Mouse (Mus musculus) frontal cortex, adult (tissue): ENCODE data around the gene Robo2.
"Not testable (repeated sequence)": the region's sequence is repeated elsewhere in the genome, so short reads cannot be mapped to it uniquely, and the experiment has no call there.

Experiments
- ATAC-seq: cut with Nextera tagmentation; 2 replicates; pipeline ENCODE4 v1.9.2; 2017; ENCODE audit warnings: mild to moderate bottlenecking, moderate library complexity, mixed read lengths; ENCODE audit not compliant: low TSS enrichment

The Robo2 gene

DNA sequence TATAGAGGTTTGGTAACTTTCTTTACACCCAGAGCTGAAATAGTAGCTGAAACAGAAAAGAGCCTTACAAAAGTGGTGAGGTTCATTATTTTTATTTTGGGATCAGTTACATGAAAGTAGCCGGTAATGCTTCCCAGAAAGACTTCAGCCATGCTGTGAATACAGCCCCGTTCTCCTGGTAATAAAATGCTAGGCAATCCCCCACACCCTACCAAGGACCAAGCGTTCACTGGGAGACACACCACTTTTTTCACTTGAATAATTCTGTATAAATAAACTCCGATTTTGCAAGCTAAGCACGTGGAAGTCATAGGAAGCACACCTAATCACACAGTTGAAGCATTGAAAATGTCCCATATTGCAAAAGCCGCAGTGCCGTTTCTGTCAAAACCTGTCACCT lies 341.0 kb downstream of the Robo2 start:
- peak; percentile 57; the same call in 1 of the 2 replicates for ATAC-seq

DNA sequence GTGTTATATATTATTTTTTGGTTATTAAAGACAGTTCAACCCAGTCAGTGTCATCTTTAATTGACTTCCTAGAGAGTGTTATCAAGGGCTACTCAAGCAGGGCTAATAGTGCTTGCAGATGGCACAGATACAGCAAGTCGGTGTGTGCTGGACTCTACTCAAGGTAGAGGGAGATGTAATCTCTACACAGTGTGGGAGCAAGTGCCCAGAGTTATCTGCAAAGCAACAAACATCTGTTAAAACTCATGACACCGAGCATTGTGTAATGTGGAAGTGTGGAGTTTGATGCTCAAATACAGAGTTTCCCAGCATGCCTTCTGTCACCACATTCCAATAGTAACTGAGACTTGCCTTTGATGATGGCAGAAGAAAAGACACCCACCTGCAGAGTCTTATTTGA lies 345.7 kb downstream of the Robo2 start:
- no peak for ATAC-seq

DNA sequence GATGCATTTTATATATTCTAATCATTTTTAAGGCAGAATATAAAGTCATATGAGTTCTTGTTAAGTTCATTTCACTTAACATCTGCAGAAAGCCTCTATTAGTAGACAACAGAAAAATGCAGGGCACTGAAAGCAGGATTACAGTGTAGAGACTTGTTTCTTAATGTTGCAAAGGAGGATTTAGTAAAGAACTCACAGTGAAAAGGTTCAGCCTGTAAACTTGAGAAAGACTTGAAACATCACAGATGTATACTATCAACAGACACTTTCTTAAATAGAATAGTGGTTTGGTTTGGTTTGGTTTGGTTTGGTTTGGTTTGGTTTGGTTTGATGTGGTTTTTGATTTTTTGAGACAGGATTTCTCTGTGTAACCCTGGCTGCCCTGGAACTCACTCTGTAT lies 349.7 kb downstream of the Robo2 start:
- ATAC-seq: no peak

DNA sequence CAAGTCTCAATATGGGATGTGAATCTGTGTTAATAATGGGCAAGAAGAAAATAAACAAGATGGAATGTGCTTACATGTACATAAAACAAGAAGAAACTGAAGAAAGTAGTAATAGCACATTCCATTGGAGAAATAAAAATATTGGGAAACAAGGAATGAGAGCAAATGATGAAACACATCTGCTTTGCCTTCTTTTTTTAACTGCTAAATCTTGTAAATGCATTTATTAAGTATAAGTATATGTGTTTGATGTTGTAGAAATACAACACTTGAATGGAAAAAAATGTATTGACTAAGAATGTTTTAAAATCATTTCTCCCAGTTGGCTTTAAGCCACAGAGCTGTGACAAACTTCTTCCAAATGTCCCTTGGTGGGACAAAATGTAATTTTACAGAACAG lies 350.1 kb downstream of the Robo2 start:
- ATAC-seq: no peak

DNA sequence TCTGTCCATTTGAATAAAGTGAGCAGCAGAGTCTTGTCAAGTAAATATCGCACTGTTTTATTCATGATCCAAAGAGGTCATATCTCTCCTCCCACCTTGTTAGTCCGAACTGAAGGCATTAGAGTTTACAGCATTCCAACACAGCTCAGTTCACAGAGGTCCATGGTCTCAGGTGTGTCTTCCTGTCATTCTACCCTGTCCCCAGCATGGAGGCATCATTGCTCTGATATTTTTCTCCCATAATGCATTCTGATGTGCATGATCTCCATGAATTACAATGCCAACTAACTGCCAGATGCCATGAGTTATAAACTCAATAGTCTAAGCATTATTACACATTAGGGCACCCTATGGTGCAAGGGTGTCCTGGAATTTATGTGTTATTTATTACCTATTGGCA lies 354.7 kb downstream of the Robo2 start:
- no peak for ATAC-seq

DNA sequence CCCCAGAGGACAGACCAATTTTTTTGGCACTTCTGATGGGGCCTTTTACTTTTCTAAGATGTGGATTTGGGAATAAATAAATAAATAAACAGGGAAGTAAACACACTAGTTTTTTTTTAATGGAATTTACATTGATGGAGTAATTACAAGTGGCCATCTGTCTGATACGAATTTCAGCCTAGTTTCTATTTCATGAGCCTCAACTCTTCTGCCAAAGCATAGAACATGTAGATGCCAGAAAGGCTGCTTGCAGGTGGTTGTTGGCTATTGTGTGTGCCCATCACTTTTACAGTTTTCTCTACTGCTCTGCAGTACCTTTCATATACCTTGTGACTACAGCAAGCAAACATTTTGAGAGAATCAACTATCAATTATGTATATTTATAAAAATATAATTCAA lies 355.4 kb downstream of the Robo2 start:
- no peak for ATAC-seq

DNA sequence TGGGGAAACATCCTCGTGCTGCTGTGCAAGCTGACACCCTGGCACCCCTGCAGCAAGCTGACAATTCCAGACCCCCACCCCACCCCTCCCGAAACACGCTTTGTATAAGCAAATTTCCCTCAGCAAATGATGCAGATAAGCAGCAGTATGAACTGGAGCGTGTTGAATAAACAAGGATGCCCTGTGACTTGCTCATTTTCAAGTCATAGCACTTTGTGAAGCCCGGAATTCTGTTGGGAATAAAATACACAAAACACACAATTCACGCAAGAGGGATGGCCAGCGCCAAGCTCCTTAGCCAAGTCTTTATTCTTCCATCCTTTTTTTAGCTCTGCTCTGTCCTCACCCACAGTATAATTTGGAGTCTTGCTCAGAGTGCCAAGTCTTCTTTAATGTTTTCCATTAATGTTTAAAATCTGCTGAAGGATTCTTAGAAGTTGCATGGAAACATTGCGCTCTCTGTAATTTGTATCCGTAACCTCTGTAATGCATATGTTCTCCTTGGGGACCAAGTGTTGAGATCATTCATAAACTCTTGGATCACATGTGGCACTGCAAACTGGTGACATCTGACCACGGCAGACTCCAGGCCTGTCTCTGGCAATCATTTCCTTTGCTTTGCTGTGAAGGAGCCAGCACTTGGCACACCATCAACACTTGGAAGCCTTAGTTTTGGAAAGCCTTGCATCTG lies 356.4 kb downstream of the Robo2 start:
- ATAC-seq: peak; percentile 86

DNA sequence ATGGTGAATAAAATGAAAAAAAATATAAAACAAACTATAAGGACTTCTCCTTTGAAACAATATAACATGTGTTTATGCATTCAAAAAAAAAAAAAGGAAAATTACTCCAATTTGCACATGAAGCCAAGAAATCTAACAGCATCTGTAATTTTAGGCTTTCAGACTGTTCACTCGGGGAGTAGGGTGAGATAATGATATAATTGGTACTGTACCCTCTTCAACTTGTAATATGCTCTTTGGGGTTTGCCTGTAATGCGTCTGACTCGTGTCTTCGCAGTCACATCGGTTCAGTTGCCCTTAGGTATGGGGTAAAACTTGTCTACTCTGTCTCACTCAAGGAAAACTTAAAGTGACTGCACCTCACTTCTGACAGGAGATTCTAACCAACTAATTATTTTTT lies 362.2 kb downstream of the Robo2 start:
- ATAC-seq: no peak

DNA sequence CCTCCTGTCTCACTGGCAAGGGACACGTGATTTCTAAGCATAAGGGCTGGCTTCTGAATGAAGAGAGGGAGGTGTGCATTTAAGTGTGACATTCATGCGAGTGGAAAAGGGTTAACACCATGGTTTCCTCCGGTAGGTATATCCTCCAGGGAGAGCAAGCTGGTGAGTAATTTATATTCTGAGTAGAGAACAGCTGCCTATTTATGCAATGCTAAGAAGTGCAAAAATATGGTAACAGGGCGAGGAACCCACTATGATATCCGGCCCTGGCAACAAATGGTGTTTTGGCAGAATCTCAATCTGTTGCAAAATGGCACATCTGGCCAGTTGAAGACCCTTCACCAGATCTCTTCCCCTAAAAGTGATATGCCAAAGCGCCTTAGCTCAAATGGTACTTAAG lies 362.6 kb downstream of the Robo2 start:
- ATAC-seq: peak; percentile 70; the same call in 1 of the 2 replicates

DNA sequence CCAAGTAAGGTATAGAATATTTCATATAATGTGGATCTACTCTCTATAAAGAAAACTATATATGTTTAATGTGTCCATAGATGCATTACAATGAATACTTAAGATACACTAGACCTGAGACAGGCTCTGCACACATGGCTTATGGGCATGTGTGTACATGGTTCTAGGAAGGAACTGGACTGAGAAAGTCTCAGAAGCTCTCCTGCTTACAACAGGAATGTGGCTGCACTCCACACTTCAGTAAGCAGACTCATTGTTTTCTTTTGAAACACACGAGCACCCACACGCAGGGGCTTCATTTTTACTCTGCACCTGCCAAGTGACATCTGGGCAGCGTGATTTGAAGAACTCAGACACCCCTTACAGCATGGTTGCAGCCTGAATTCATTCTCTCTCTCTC lies 364.4 kb downstream of the Robo2 start:
- ATAC-seq: no peak

DNA sequence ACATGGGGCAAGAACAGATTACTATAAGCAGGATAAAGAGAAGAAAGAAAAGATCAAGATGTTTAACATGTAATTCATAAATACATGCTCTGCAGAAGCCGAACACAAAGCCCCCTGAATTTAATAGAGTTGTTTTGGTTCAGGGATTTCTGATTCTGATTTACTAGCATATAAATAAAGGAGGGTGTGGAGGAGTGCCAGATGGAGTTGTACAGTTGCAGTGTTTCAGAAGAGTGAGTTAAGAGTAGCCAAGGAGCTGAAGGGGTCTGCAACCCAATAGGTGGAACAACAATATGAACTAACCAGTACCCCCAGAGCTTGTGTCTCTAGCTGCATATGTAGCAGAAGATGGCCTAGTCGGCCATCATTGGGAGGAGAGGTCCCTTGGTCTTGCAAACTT lies 370.8 kb downstream of the Robo2 start:
- not testable (repeated sequence) for ATAC-seq

DNA sequence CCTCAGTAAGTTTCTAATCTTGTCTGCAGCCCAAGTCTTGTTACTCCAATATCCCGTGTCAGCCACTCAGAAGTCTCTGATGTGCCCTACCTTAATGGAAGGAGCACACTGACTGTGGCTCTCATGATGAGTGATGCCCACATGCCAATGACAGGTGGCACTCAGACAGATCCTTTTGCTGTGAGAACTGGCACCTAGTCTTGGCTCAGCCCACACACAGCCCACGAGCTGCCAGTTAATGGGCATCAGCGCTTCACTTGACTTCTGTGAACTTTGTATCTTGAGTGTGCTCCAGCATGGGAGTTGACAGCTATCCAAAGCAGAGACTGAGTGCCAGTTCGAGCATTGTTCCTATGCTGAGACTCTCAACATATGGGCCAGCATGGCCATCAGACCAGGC lies 383.8 kb downstream of the Robo2 start:
- ATAC-seq: no peak

DNA sequence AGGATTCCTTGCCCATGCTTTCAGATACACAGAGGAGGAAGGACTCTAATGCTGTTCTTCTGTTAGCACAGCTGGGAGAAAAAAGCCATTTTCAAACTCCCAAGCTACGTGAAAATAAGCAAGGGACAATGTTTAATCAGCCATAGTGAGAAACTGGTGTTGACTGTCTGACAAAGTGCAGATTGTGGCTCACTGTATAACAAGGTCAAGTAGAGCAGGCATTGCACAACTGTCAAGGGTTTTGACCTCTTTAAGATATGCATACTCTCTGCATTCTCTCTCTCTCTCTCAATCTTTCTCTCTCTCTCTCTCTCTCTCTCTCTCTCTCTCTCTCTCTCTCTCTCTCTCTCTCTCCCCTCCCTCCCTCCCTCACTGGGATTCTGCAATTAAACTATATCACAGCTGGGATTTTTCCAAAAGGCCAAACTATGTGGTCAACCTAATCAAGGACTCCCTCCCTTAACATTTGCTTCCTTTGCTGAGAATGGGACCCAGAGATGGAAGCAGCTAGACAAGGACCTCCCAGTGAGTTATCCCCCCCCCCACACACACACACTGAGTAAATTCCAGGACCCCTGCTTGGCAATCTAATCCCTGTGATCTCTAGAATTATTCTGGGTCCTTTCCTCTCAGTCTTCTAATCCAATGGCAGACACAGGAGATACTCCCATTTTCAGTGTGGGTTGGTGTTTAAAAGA lies 389.2 kb downstream of the Robo2 start:
- ATAC-seq: no peak

DNA sequence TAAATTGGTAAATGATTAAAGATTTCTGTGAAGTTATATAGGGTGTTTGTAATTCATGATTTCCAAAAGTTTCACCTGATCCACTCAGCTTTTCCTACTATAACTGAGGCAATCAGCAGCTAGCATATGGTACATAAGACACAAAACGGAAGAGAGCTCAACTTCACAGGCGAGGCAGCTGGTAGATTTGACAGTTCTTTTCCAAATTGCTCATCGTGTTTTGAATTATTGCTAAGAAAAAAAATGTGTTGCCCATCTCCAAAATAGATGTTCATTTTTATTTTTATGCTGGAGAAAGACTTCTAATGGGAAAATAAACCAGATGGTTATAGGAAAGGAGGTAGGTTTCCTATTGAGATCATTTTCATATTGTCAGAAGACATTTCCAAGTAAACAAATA lies 405.9 kb downstream of the Robo2 start:
- ATAC-seq: peak; percentile 98

DNA sequence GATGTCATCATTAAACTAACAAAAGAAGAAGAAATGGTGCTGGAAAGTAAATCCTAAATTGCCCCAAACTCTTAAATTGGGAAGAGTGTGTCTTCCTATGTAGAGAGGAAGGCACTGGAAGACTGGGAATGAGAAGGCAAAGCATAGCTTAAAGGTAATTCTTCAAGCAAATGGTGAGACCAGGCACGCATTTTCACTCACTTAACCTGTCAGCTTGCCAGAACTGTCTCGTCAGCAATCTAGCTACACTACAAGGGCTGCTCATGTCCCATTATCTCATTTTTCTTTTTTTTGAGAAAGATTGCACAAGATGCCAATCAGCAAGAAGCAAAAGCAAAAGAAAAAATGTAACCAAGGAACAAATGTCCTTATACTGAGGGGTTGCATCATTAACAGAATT lies 410.3 kb downstream of the Robo2 start:
- ATAC-seq: no peak

DNA sequence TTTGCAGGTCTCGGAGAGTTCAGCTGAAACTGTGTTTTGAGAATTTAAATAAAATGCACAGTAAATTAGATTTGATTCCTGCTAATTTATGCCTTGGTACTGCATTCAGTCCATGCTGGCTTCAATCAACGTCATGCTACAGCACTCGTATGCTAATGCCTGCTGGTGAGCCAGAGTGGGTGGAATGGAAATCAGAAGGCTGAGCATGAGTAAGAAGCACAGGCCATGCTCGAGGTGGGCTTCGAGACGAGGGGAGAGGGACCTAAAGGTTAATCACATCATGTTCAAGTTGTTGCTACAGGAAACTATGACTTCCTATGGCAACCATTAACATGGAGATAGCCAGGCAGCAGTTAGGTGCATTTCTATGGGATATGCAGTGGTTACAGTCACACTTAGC lies 420.4 kb downstream of the Robo2 start:
- ATAC-seq: peak; percentile 34; the same call in 1 of the 2 replicates

DNA sequence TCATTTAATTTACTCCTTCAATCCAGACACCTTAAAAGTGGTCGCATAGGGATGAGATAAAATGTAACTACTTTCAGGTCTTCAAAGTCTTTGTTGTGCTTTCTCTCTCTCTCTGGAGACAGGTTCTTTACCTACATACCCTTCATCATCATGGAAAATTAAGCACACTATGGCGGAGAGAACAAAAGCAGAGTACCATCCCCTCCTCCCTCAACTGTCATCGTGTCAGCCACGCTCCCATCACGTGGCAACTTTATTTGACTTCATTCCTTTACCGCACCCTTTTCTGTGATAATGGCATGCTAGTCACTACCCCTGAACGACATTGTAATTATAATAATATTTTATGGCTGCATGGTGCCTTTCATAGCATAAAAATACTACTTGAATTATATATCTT lies 442.1 kb downstream of the Robo2 start:
- no peak for ATAC-seq

DNA sequence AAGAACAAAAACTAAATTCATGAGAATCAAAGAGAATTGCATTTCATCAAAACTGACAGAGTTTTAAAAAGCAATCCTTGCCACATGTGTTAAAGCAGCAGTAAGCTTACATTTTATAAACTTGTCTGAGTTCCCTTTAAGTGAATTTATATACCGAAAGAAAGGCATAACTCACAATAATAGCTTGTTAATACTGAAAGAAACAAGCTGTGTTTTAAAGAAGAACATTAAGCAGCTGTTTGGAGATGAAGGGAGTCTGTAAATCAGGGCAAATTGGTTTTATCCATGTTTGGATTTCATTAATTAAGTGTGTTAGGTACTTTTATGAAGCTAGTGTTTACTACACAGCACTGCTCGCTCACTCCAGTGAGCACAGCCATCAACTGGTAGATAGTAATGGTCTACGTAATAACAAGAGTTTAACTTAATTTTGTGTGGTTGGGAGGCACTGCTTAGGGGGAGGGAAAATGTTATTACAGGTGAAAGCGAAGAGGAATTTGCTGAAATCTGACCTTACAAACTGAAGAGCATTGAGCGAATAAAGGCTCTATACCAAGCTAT lies 447.2 kb downstream of the Robo2 start:
- no peak for ATAC-seq

DNA sequence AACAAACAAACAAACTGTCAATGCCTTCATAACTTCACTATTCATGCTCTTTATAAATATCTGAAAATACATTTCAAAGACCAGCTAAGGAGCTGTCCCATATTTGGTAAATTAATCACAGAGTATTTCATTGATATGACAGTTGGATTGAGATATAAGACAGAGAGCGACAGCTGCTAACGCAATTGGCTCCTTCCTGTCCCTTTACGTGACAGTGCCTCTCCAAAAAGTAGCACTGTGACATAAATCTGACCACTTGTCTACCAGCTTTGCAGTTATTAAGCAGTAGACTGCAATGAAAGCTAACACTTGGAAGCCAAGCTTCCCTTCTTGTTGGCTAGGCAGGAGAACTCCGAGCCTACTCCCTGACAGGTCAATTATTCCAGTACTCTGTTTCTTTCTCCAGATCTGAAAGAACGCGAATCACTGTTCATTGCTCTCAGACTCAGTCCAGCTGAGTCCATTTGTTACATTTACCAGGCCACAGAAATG lies 452.1 kb downstream of the Robo2 start:
- no peak for ATAC-seq

DNA sequence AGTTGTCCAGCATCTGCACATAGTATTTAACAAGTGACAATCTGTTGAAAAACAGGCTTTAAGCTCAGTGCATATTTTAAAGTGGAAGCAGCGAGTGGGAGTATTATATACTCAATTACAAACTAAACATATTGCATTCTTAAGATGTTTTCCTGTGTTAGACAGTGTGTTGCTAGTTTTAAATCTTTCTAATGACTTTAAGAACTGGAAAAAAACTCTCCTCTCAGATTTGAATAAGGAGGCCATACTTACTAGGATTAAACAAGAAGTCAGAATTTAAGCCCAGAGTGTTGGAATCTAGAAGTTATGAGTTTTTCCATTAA lies 453.1 kb downstream of the Robo2 start:
- no peak for ATAC-seq

DNA sequence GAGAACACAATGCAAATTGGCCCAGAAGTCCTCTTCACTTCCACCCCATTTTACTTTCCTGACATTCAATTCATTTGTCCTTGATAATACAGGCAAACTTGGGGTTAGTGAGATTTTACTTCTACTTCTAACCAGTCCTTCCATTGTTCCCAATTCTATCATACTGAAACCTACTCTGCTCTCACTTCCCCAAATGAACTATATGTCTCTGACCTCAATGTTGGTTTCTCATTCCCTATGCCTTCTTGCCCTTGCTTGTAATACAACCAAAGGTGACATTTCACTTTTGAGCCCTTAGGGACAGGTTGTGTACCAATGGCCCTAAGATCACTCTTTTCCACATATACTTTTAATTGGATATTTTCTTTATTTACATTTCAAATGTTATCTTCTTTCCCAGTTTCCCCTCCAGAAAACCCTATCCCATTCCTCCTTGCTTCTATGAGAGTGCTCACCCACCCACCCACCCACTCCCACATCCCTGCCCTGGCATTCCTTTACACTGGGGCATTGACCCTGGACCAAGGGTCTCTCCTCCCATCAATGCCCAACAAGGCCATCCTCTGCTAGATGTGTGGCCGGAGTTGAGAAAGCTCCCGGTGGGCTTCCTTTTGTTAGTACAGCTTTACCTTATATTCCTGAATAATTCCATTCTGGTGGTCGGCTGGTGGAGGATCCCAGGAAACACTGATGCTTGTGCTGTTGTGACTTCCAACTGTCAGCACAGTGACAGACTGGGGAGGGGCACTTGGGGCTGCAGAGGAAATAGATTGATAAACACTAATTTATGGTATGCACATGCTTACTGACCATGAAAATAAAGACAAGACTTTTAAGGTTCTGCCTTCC lies 453.7 kb downstream of the Robo2 start:
- ATAC-seq: no peak

DNA sequence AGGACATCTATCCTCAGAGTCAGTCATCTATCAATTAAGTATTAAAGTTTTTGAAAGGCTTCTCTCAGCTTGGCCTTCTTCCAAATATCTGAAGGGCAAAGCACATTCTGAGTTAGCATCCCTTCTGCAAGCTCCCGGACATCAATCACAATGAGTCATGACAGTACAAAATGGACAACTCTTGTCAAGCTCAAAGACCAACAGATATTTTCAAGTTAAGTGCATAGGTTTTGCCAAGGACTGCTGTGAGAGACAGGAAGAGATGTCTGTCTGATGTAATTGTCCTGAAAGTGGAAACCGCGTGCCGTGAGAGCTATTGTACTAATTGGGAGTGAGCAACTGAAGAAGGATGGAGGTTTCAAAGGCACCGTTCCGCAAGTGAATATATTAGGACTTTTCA lies 465.5 kb downstream of the Robo2 start:
- ATAC-seq: no peak

DNA sequence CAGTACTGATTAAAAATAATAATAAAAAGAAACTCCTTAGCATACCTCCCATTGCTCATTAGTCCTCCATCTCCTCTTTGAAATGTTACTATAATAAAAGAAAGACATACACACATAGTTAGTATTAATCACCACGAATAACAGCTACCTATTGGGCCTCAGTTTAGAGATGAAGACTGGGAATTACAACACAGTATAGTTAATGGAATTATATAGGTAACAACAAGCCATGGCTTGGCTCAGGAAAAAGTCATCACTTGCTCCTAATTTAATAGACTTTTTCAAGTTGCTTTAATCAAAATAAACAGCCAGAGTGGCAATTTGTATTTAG lies 471.4 kb downstream of the Robo2 start:
- no peak for ATAC-seq
